Mouse (Mus musculus) midbrain, postnatal 0 days (tissue): ENCODE results near the gene Mfn1. TPM values are rescaled to one million over a fixed set of nuclear protein-coding genes. Genes with fewer than 3 reads are reported as not detected.

Experiments used
- ATAC-seq: fragments of 200-750 bp; cut with Nextera tagmentation; 2 replicates; pipeline ENCODE4 v1.8.0; 2017; ENCODE audit warnings: moderate number of reproducible peaks, mild to moderate bottlenecking, moderate TSS enrichment, moderate library complexity; ENCODE audit not compliant: low FRiP score
- DNase-seq: peaks from one replicate; pipeline ENCODE4 v3.0.0-alpha.2; 2015; ENCODE audit warnings: low spot score
- H3K27ac ChIP-seq: fragments of 300-500 bp; sonication (generic); 2 replicates; pipeline ENCODE4 v1.5.1; 2014; ENCODE audit warnings: low read depth, mild to moderate bottlenecking, low read length, mixed read lengths
- H3K27me3 ChIP-seq: fragments of 300-500 bp; sonication (generic); 2 replicates; pipeline ENCODE4 v1.6.1; 2014; ENCODE audit warnings: low read length, control low read depth, mixed read lengths; ENCODE audit not compliant: insufficient read depth
- H3K36me3 ChIP-seq: fragments of 300-500 bp; sonication (generic); 2 replicates; pipeline ENCODE4 v1.6.1; 2014; ENCODE audit warnings: low read length, control low read depth, mixed read lengths; ENCODE audit not compliant: insufficient read depth
- H3K4me1 ChIP-seq: fragments of 300-500 bp; sonication (generic); 2 replicates; pipeline ENCODE4 v1.6.1; 2014; ENCODE audit warnings: mild to moderate bottlenecking, control low read depth, antibody characterized with exemption, low read length, mixed read lengths; ENCODE audit not compliant: insufficient read depth
- H3K4me2 ChIP-seq: fragments of 300-500 bp; sonication (generic); 2 replicates; pipeline ENCODE4 v1.6.1; 2014; ENCODE audit warnings: low read depth, mild to moderate bottlenecking, low read length, mixed read lengths; ENCODE audit not compliant: poor library complexity, severe bottlenecking
- H3K4me3 ChIP-seq: fragments of 300-500 bp; sonication (generic); 2 replicates; pipeline ENCODE4 v1.5.1; 2014; ENCODE audit warnings: low read depth, mild to moderate bottlenecking, low read length, moderate library complexity
- H3K9ac ChIP-seq: fragments of 300-500 bp; sonication (generic); replicated peaks from 2 replicates; pipeline ENCODE4 v1.6.1; 2014; ENCODE audit warnings: mild to moderate bottlenecking, low read length, moderate library complexity, mixed read lengths; ENCODE audit not compliant: poor library complexity, severe bottlenecking
- H3K9me3 ChIP-seq: fragments of 300-500 bp; sonication (generic); 2 replicates; pipeline ENCODE4 v1.6.1; 2016; ENCODE audit warnings: low read length, control low read depth
- CTCF ChIP-seq: IDR thresholded peaks from 2 replicates; pipeline ENCODE4 v1.5.1; 2016; ENCODE audit warnings: antibody characterized with exemption, mild to moderate bottlenecking
- WGBS: fragments of 180-500 bp; shearing (Covaris S2); extraction: QIAGEN DNeasy Blood & Tissue Kit; methylation state at CpG from one replicate; pipeline ENCODE4 v1.1.7; 2014; 5-methylcytosine and 5-hydroxymethylcytosine counted together
- polyA plus RNA-seq: library from polyadenylated mRNA; unstranded; fragments of >200 nt; fragmentation: Nextera tagmentation; extraction: Ambion mirVana; gene quantifications from 2 replicates; pipeline ENCODE4 v1.2.1, GENCODE M21; 2015
- total RNA-seq: library from RNA; depleted of rRNA; stranded (reverse); fragments of >200 nt; gene quantifications from 2 replicates; pipeline ENCODE4 v1.2.3, GENCODE M21; 2014; rRNA removed

The Mfn1 gene
- total and polyA plus RNA-seq, 2 experiments from 2014 or later = 27.5 to 39.4 TPM

- Histone ChIP-seq H3K27me3 (no peaks in the 10 kb centered on the region), H3K4me1 (no peaks in the 10 kb centered on the region), H3K27ac (peak within 1 kb of the TSS; percentile 71), H3K36me3 (no peaks in the 10 kb centered on the region), H3K4me3 (peak within 1 kb of the TSS; percentile 62), H3K9me3 (no peaks in the 10 kb centered on the region), H3K4me2 (peak within 1 kb of the TSS; percentile 54), H3K9ac (peak within 1 kb of the TSS; percentile 76)
- peak; percentile 93 for ATAC-seq
- no peak for TF ChIP-seq CTCF
- peak; percentile 87 for DNase-seq
- 1% methylated on average over 31 of the region's 83 CpGs for WGBS
These were observed 87.2 kb downstream of the Mfn1 start, which contains the start of gene Gnb4 for GRCm38 (mm10) chr3:32616331-32617052. Gene Gnb4, minus strand, starts transcription at chr3:32616585.

GRCm38 (mm10) chr3:32617053-32617642 is 87.9 kb downstream of the Mfn1 start:
- H3K27ac ChIP-seq = peak overlapping the region; percentile 71
- WGBS = 17% methylated on average over 16 of the region's 16 CpGs
- no peak for TF ChIP-seq CTCF

GRCm38 (mm10) chr3:32621658-32622057 is 92.4 kb downstream of the Mfn1 start:
- no peak overlapping the region for H3K4me2 ChIP-seq
- WGBS = 100% methylated on average over 1 of the region's 1 CpGs
- DNase-seq = no peak

More at GRCm38 (mm10) chr3:32617053-32617642, 87.9 kb downstream of the Mfn1 start:
- no peaks in the 10 kb centered on the region for H3K36me3 ChIP-seq
- H3K9me3 ChIP-seq = no peaks in the 10 kb centered on the region
- no peaks in the 10 kb centered on the region for H3K27me3 ChIP-seq
- no peaks in the 10 kb centered on the region for H3K4me1 ChIP-seq
- H3K9ac ChIP-seq = peak overlapping the region; percentile 76
- DNase-seq (peak; percentile 47), ATAC-seq (peak; percentile 47)
- H3K4me2 ChIP-seq = peak overlapping the region; percentile 54
- peak overlapping the region; percentile 62 for H3K4me3 ChIP-seq

GRCm38 (mm10) chr3:32622106-32622505 is 92.8 kb downstream of the Mfn1 start:
- WGBS = 92% methylated on average over 3 of the region's 3 CpGs

More at GRCm38 (mm10) chr3:32621658-32622057, 92.4 kb downstream of the Mfn1 start:
- H3K36me3 ChIP-seq = no peaks in the 10 kb centered on the region
- no peak overlapping the region for H3K27ac ChIP-seq
- no peaks in the 10 kb centered on the region for H3K4me1 ChIP-seq
- no peak overlapping the region for H3K9ac ChIP-seq
- no peaks in the 10 kb centered on the region for H3K27me3 ChIP-seq
- ATAC-seq = no peak
- H3K9me3 ChIP-seq = no peaks in the 10 kb centered on the region
- no peak overlapping the region for H3K4me3 ChIP-seq
- TF ChIP-seq CTCF = no peak

GRCm38 (mm10) chr3:32628141-32628540 is 98.9 kb downstream of the Mfn1 start:
- no peak overlapping the region for H3K9ac ChIP-seq
- WGBS = 85% methylated on average over 7 of the region's 7 CpGs
- H3K4me3 ChIP-seq = no peak overlapping the region
- no peaks in the 10 kb centered on the region for H3K4me1 ChIP-seq
- no peak for ATAC-seq
- H3K36me3 ChIP-seq = no peaks in the 10 kb centered on the region
- no peak overlapping the region for H3K27ac ChIP-seq
- H3K27me3 ChIP-seq = no peaks in the 10 kb centered on the region
- no peak for TF ChIP-seq CTCF
- DNase-seq = no peak
- H3K4me2 ChIP-seq = no peak overlapping the region
- no peaks in the 10 kb centered on the region for H3K9me3 ChIP-seq

More at GRCm38 (mm10) chr3:32622106-32622505, 92.8 kb downstream of the Mfn1 start:
- Histone ChIP-seq H3K9me3 (no peaks in the 10 kb centered on the region), H3K4me2 (no peak overlapping the region), H3K9ac (no peak overlapping the region), H3K36me3 (no peaks in the 10 kb centered on the region), H3K4me1 (no peaks in the 10 kb centered on the region), H3K27ac (no peak overlapping the region), H3K4me3 (no peak overlapping the region), H3K27me3 (no peaks in the 10 kb centered on the region)
- no peak for TF ChIP-seq CTCF
- DNase-seq (no peak), ATAC-seq (no peak)

Other genes with a start within 250 kb of the Mfn1 start
- gene Zmat3, start 163.5 kb upstream of the Mfn1 start, total RNA-seq = 13.7 and 21.2 TPM in 2 replicates
- gene Zmat3, start 163.5 kb upstream of the Mfn1 start, polyA plus RNA-seq = 5.2 and 5.5 TPM in 2 replicates
- 43.3 and 51.8 TPM in 2 replicates for gene Pik3ca, start 131.8 kb upstream of the Mfn1 start, total RNA-seq
- gene Pik3ca, start 131.8 kb upstream of the Mfn1 start, polyA plus RNA-seq = 8.6 and 10.2 TPM in 2 replicates
- gene Kcnmb3, start 37.2 kb upstream of the Mfn1 start, total RNA-seq = 0.24 TPM in 1 of 2 replicates, not detected in the other
- gene Kcnmb3, start 37.2 kb upstream of the Mfn1 start, polyA plus RNA-seq = 0.09 and 0.12 TPM in 2 replicates
- gene Zfp639, start 19.2 kb upstream of the Mfn1 start, total RNA-seq = 50.2 and 64.6 TPM in 2 replicates
- gene Zfp639, start 19.2 kb upstream of the Mfn1 start, polyA plus RNA-seq = 40.6 and 43.5 TPM in 2 replicates
- 118 and 150 TPM in 2 replicates for gene Gnb4, start 87.1 kb downstream of the Mfn1 start, total RNA-seq
- 121 and 127 TPM in 2 replicates for gene Gnb4, start 87.1 kb downstream of the Mfn1 start, polyA plus RNA-seq
- 17.5 and 39.0 TPM in 2 replicates for gene Actl6a, start 176.8 kb downstream of the Mfn1 start, total RNA-seq
- 38.0 and 39.3 TPM in 2 replicates for gene Actl6a, start 176.8 kb downstream of the Mfn1 start, polyA plus RNA-seq
- gene Ndufb5, start 207.5 kb downstream of the Mfn1 start, total RNA-seq = 442 and 559 TPM in 2 replicates
- gene Ndufb5, start 207.5 kb downstream of the Mfn1 start, polyA plus RNA-seq = 354 and 359 TPM in 2 replicates
- 10.4 and 20.4 TPM in 2 replicates for gene Mrpl47, start 208.1 kb downstream of the Mfn1 start, total RNA-seq
- 25.4 and 30.7 TPM in 2 replicates for gene Mrpl47, start 208.1 kb downstream of the Mfn1 start, polyA plus RNA-seq